Mouse (Mus musculus) kidney, adult 2 months (tissue): ENCODE data around the gene Ccdc47.

Experiments
- CTCF ChIP-seq: fragments of 200-500 bp; conservative IDR thresholded peaks from 2 replicates; pipeline ENCODE4 v1.5.1; 2011; ENCODE audit warnings: low read depth, mild to moderate bottlenecking, control low read depth, low read length, moderate library complexity, mixed read lengths; ENCODE audit not compliant: insufficient read depth, insufficient read length
- POLR2A ChIP-seq: fragments of 200-500 bp; IDR thresholded peaks from one replicate; pipeline ENCODE4 v1.6.1; 2011; ENCODE audit warnings: low read depth, low read length, control low read depth

GRCm38 (mm10) chr11:106175081-106175480 lies 41.1 kb downstream of the Ccdc47 start:
- TF ChIP-seq CTCF (no peak), POLR2A (no peak)
